Mouse (Mus musculus): ENCODE data around the gene Pitpnm1.
A peak's percentile ranks its signal among the peaks of the same experiment; 100 is the strongest.

- TF ChIP-seq TCF3 (IDR thresholded peaks at IDR 0.05; ENCODE audit: insufficient read length, low read depth) = no peak
- peak; percentile 65 for TF ChIP-seq POLR2A (IDR thresholded peaks at IDR 0.05; ENCODE audit: insufficient read length, low read depth)
Observed at GRCm38 (mm10) chr19:4162646-4163542, 63.1 kb downstream of the Pitpnm1 start, which contains the start of gene Rps6kb2.
